Mouse (Mus musculus) kidney, embryonic 16.5 days (tissue): ENCODE measurements around the gene 5530401A14Rik. TPM values are rescaled to one million over a fixed set of nuclear protein-coding genes. Genes with fewer than 3 reads are reported as not detected.

ENCODE experiments used
- ATAC-seq: fragments of 200-750 bp; cut with Nextera tagmentation; 2 replicates; pipeline ENCODE4 v1.8.0; 2017; ENCODE audit warnings: moderate TSS enrichment; ENCODE audit not compliant: low FRiP score, low TSS enrichment
- H3K27ac ChIP-seq: fragments of 300-500 bp; sonication (generic); 2 replicates; pipeline ENCODE4 v1.5.1; 2014; ENCODE audit warnings: low read length
- H3K27me3 ChIP-seq: fragments of 300-500 bp; sonication (generic); 2 replicates; pipeline ENCODE4 v1.6.1; 2014; ENCODE audit warnings: low read length, control low read depth, mixed read lengths; ENCODE audit not compliant: insufficient read depth
- H3K36me3 ChIP-seq: fragments of 300-500 bp; sonication (generic); 2 replicates; pipeline ENCODE4 v1.6.1; 2014; ENCODE audit warnings: low read length, control low read depth, mixed read lengths; ENCODE audit not compliant: insufficient read depth
- H3K4me1 ChIP-seq: fragments of 300-500 bp; sonication (generic); 2 replicates; pipeline ENCODE4 v1.6.1; 2014; ENCODE audit warnings: low read length, control low read depth, mixed read lengths; ENCODE audit not compliant: insufficient read depth
- H3K4me2 ChIP-seq: fragments of 300-500 bp; sonication (generic); replicated peaks from 2 replicates; pipeline ENCODE4 v1.6.1; 2014; ENCODE audit warnings: low read depth, low read length
- H3K4me3 ChIP-seq: fragments of 300-500 bp; sonication (generic); 2 replicates; pipeline ENCODE4 v1.5.1; 2014; ENCODE audit warnings: mild to moderate bottlenecking, low read length
- H3K9ac ChIP-seq: fragments of 300-500 bp; sonication (generic); replicated peaks from 2 replicates; pipeline ENCODE4 v1.6.1; 2014; ENCODE audit warnings: low read length
- H3K9me3 ChIP-seq: fragments of 300-500 bp; sonication (generic); 2 replicates; pipeline ENCODE4 v1.6.1; 2016; ENCODE audit warnings: low read length, control low read depth
- WGBS: fragments of 180-500 bp; shearing (Covaris S2); extraction: QIAGEN DNeasy Blood & Tissue Kit; methylation state at CpG from one replicate; pipeline ENCODE4 v1.1.7; 2014; 5-methylcytosine and 5-hydroxymethylcytosine counted together
- polyA plus RNA-seq: library from polyadenylated mRNA; unstranded; fragments of >200 nt; fragmentation: Nextera tagmentation; extraction: Ambion mirVana; gene quantifications from 2 replicates; pipeline ENCODE4 v1.2.1, GENCODE M21; 2015

5530401A14Rik gene
- polyA plus RNA-seq, 1 experiment from 2014 or later = not detected

- Histone ChIP-seq H3K9ac (no peak overlapping the region), H3K27me3 (no peaks in the 10 kb centered on the region), H3K27ac (no peak overlapping the region), H3K4me1 (peaks cover 8% of the 10 kb centered on the region), H3K4me3 (no peak overlapping the region), H3K9me3 (no peaks in the 10 kb centered on the region), H3K36me3 (no peaks in the 10 kb centered on the region), H3K4me2 (no peak overlapping the region)
- 71% methylated on average over 10 of the region's 10 CpGs for WGBS
- no peak for ATAC-seq
Observed at GRCm38 (mm10) chr11:81865661-81866382, 5.3 kb downstream of the 5530401A14Rik start.

GRCm38 (mm10) chr11:81871506-81872213, 11.2 kb downstream of the 5530401A14Rik start:
- Histone ChIP-seq H3K4me1 (no peaks in the 10 kb centered on the region), H3K27ac (no peak overlapping the region), H3K27me3 (no peaks in the 10 kb centered on the region), H3K4me3 (no peak overlapping the region), H3K9me3 (no peaks in the 10 kb centered on the region), H3K36me3 (no peaks in the 10 kb centered on the region), H3K4me2 (no peak overlapping the region), H3K9ac (no peak overlapping the region)
- 52% methylated on average over 9 of the region's 9 CpGs for WGBS
- no peak for ATAC-seq

GRCm38 (mm10) chr11:81896511-81896910, 36.0 kb downstream of the 5530401A14Rik start:
- H3K27me3 ChIP-seq = no peaks in the 10 kb centered on the region
- H3K9ac ChIP-seq = no peak overlapping the region
- H3K4me2 ChIP-seq = no peak overlapping the region
- 67% methylated on average over 6 of the region's 6 CpGs for WGBS
- H3K4me1 ChIP-seq = no peaks in the 10 kb centered on the region
- H3K4me3 ChIP-seq = no peak overlapping the region
- H3K27ac ChIP-seq = no peak overlapping the region
- no peak for ATAC-seq
- H3K36me3 ChIP-seq = no peaks in the 10 kb centered on the region
- no peaks in the 10 kb centered on the region for H3K9me3 ChIP-seq

GRCm38 (mm10) chr11:81897547-81898354, 37.3 kb downstream of the 5530401A14Rik start:
- Histone ChIP-seq H3K27ac (no peak overlapping the region), H3K4me3 (no peak overlapping the region), H3K36me3 (no peaks in the 10 kb centered on the region), H3K4me1 (no peaks in the 10 kb centered on the region), H3K9ac (no peak overlapping the region), H3K4me2 (no peak overlapping the region), H3K9me3 (no peaks in the 10 kb centered on the region), H3K27me3 (no peaks in the 10 kb centered on the region)
- WGBS = 6% methylated on average over 8 of the region's 8 CpGs
- no peak for ATAC-seq

GRCm38 (mm10) chr11:81902318-81902717, 41.8 kb downstream of the 5530401A14Rik start:
- Histone ChIP-seq H3K4me1 (no peaks in the 10 kb centered on the region), H3K36me3 (no peaks in the 10 kb centered on the region), H3K27me3 (no peaks in the 10 kb centered on the region), H3K9ac (no peak overlapping the region), H3K27ac (no peak overlapping the region), H3K4me3 (no peak overlapping the region), H3K4me2 (no peak overlapping the region), H3K9me3 (no peaks in the 10 kb centered on the region)
- ATAC-seq = no peak

- Histone ChIP-seq H3K4me1 (no peaks in the 10 kb centered on the region), H3K27me3 (no peaks in the 10 kb centered on the region), H3K4me3 (no peak overlapping the region), H3K4me2 (no peak overlapping the region), H3K27ac (no peak overlapping the region), H3K9me3 (no peaks in the 10 kb centered on the region), H3K36me3 (no peaks in the 10 kb centered on the region), H3K9ac (no peak overlapping the region)
- no peak for ATAC-seq
- WGBS = 88% methylated on average over 1 of the region's 1 CpGs
Observed at GRCm38 (mm10) chr11:81908760-81909159, 48.3 kb downstream of the 5530401A14Rik start.

GRCm38 (mm10) chr11:81909397-81909894, 49.0 kb downstream of the 5530401A14Rik start:
- Histone ChIP-seq H3K4me1 (no peaks in the 10 kb centered on the region), H3K9me3 (no peaks in the 10 kb centered on the region), H3K4me2 (no peak overlapping the region), H3K27me3 (no peaks in the 10 kb centered on the region), H3K4me3 (no peak overlapping the region), H3K27ac (no peak overlapping the region), H3K36me3 (no peaks in the 10 kb centered on the region), H3K9ac (no peak overlapping the region)
- no peak for ATAC-seq
- WGBS = 50% methylated on average over 5 of the region's 5 CpGs

GRCm38 (mm10) chr11:81913071-81913470, 52.6 kb downstream of the 5530401A14Rik start:
- no peaks in the 10 kb centered on the region for H3K27me3 ChIP-seq
- H3K9ac ChIP-seq = no peak overlapping the region
- no peaks in the 10 kb centered on the region for H3K4me1 ChIP-seq
- H3K27ac ChIP-seq = no peak overlapping the region
- H3K36me3 ChIP-seq = no peaks in the 10 kb centered on the region
- ATAC-seq = no peak
- H3K9me3 ChIP-seq = no peaks in the 10 kb centered on the region
- H3K4me3 ChIP-seq = no peak overlapping the region
- WGBS = 80% methylated on average over 4 of the region's 4 CpGs
- no peak overlapping the region for H3K4me2 ChIP-seq

- WGBS = 43% methylated on average over 6 of the region's 6 CpGs
- no peaks in the 10 kb centered on the region for H3K36me3 ChIP-seq
- H3K9me3 ChIP-seq = no peaks in the 10 kb centered on the region
- H3K4me2 ChIP-seq = no peak overlapping the region
- no peaks in the 10 kb centered on the region for H3K27me3 ChIP-seq
- no peak overlapping the region for H3K9ac ChIP-seq
- no peak overlapping the region for H3K4me3 ChIP-seq
- ATAC-seq = no peak
- no peak overlapping the region for H3K27ac ChIP-seq
- no peaks in the 10 kb centered on the region for H3K4me1 ChIP-seq
Observed at GRCm38 (mm10) chr11:81915501-81915900, 55.0 kb downstream of the 5530401A14Rik start.
